In genomic region chr16:25464732-25465131, GRCm38 (mm10) we compare ENCODE assay signal across 21 mouse cellular contexts.
DNase-seq lines count a peak whose midpoint lies in the region; ATAC-seq lines count a peak whose summit lies in the region.
"Had no signal": no experiment of that assay in that cellular context is flagged by ENCODE, and none has a peak within 500 bp of the region (broad histone marks: within the 10 kb centered on the region; RNA-seq: fewer than 3 reads in every experiment).

No protein-coding gene starts in this region.

- H3K36me3 ChIP-seq in hindbrain, embryonic 16.5 days (ENCODE audit: control insufficient read depth, insufficient read depth, low read length), result no peaks in the 10 kb centered on the region
- H3K36me3 ChIP-seq in hindbrain, embryonic 10.5 days, result no peaks in the 10 kb centered on the region
- no peaks in the 10 kb centered on the region for H3K36me3 ChIP-seq in neural tube, embryonic 12.5 days
- H3K36me3 ChIP-seq in neural tube, embryonic 14.5 days (ENCODE audit: control insufficient read depth, insufficient read depth, low read length), result no peaks in the 10 kb centered on the region
- H3K36me3 ChIP-seq: heart, embryonic 10.5 days; heart, embryonic 15.5 days; midbrain, embryonic 15.5 days had no signal

- peak; percentile 61; the same call in 1 of the 2 replicates for ATAC-seq in hindbrain, embryonic 16.5 days
- 0 out of 2 replicates have a peak, but pooled peaks have one; percentile 21 for ATAC-seq in neural tube, embryonic 12.5 days (ENCODE audit: low FRiP score, low read depth)
- ATAC-seq in neural tube, embryonic 14.5 days (ENCODE audit: low read depth), result peak; percentile 63; the same call in 1 of the 2 replicates
- ATAC-seq: CD4-positive, CD25-positive, alpha-beta regulatory T cell, adult 4 months; forebrain, embryonic 16.5 days; intestine, postnatal 0 days; midbrain, embryonic 15.5 days had no signal

- WGBS in hindbrain, embryonic 16.5 days, result 66% methylated on average over 4 of the region's 4 CpGs
- WGBS in hindbrain, embryonic 10.5 days, result 85% methylated on average over 4 of the region's 4 CpGs
- 79% methylated on average over 4 of the region's 4 CpGs for WGBS in neural tube, embryonic 12.5 days
- WGBS in neural tube, embryonic 14.5 days, result 57% methylated on average over 4 of the region's 4 CpGs

- H3K9me3 ChIP-seq in hindbrain, embryonic 16.5 days (ENCODE audit: control insufficient read depth, low read length), result no peaks in the 10 kb centered on the region
- no peaks in the 10 kb centered on the region for H3K9me3 ChIP-seq in hindbrain, embryonic 10.5 days
- no peaks in the 10 kb centered on the region for H3K9me3 ChIP-seq in neural tube, embryonic 12.5 days
- H3K9me3 ChIP-seq in neural tube, embryonic 14.5 days (ENCODE audit: control insufficient read depth, low read length), result no peaks in the 10 kb centered on the region
- H3K9me3 ChIP-seq: heart, embryonic 10.5 days; heart, embryonic 15.5 days; midbrain, embryonic 15.5 days had no signal

- H3K4me2 ChIP-seq in hindbrain, embryonic 16.5 days (ENCODE audit: low read length), result no peak overlapping the region
- H3K4me2 ChIP-seq in neural tube, embryonic 12.5 days (replicated peaks), result no peak overlapping the region
- H3K4me2 ChIP-seq in neural tube, embryonic 14.5 days (ENCODE audit: low read depth, low read length), result no peak overlapping the region
- H3K4me2 ChIP-seq: lung, embryonic 14.5 days; midbrain, embryonic 15.5 days had no signal

- no peak overlapping the region for H3K27ac ChIP-seq in hindbrain, embryonic 16.5 days (ENCODE audit: low read depth, low read length)
- H3K27ac ChIP-seq in hindbrain, embryonic 10.5 days, result no peak overlapping the region
- no peak overlapping the region for H3K27ac ChIP-seq in neural tube, embryonic 12.5 days
- no peak overlapping the region for H3K27ac ChIP-seq in neural tube, embryonic 14.5 days (ENCODE audit: low read depth, low read length)
- H3K27ac ChIP-seq: heart, embryonic 15.5 days; liver, embryonic 14.5 days; midbrain, embryonic 15.5 days had no signal

- no peak overlapping the region for H3K9ac ChIP-seq in hindbrain, embryonic 16.5 days (ENCODE audit: low read depth, low read length)
- no peak overlapping the region for H3K9ac ChIP-seq in neural tube, embryonic 12.5 days
- H3K9ac ChIP-seq in neural tube, embryonic 14.5 days (replicated peaks; ENCODE audit: low read depth, low read length), result no peak overlapping the region
- H3K9ac ChIP-seq: heart, embryonic 15.5 days; liver, embryonic 14.5 days; lung, embryonic 14.5 days; midbrain, embryonic 15.5 days had no signal

- no peak overlapping the region for H3K4me3 ChIP-seq in hindbrain, embryonic 16.5 days (ENCODE audit: low read length)
- H3K4me3 ChIP-seq in hindbrain, embryonic 10.5 days, result no peak overlapping the region
- no peak overlapping the region for H3K4me3 ChIP-seq in neural tube, embryonic 12.5 days
- no peak overlapping the region for H3K4me3 ChIP-seq in neural tube, embryonic 14.5 days (ENCODE audit: low read depth, low read length)
- H3K4me3 ChIP-seq: erythroblast, embryonic 14.5 days; heart, embryonic 10.5 days; heart, embryonic 15.5 days; midbrain, embryonic 15.5 days had no signal

- no peak for DNase-seq in hindbrain, embryonic 10.5 days (ENCODE audit: low spot score)
- no peak for DNase-seq in neural tube, embryonic 10.5 days (ENCODE audit: extremely low spot score, low spot score)
- DNase-seq in heart, postnatal 25 days (ENCODE audit: low spot score), result no peak
- no peak for DNase-seq in T-cell, adult 2 months (ENCODE audit: low spot score)
- DNase-seq: adrenal gland, postnatal 25 days; gastrocnemius, postnatal 25 days; kidney, adult 9 months; liver; thymus, postnatal 4 days had no signal

- intact Hi-C loops in heart, postnatal 25 days (cut with DNase I), result no loop called here

- no peaks in the 10 kb centered on the region for H3K4me1 ChIP-seq in hindbrain, embryonic 16.5 days (ENCODE audit: control insufficient read depth, insufficient read depth, low read depth, low read length)
- H3K4me1 ChIP-seq in hindbrain, embryonic 10.5 days (replicated peaks), result 0 out of 2 replicates have a peak, but pooled peaks cover 5% of the 10 kb centered on the region
- peaks cover 6% of the 10 kb centered on the region; the same call in 1 of the 2 replicates for H3K4me1 ChIP-seq in neural tube, embryonic 12.5 days
- H3K4me1 ChIP-seq in neural tube, embryonic 14.5 days (ENCODE audit: control insufficient read depth, insufficient read depth, low read length), result peaks cover 6% of the 10 kb centered on the region

- no peaks in the 10 kb centered on the region for H3K27me3 ChIP-seq in hindbrain, embryonic 16.5 days (replicated peaks; ENCODE audit: control insufficient read depth, insufficient read depth, low read length)
- no peaks in the 10 kb centered on the region for H3K27me3 ChIP-seq in hindbrain, embryonic 10.5 days (ENCODE audit: insufficient read depth, poor library complexity, severe bottlenecking)
- no peaks in the 10 kb centered on the region for H3K27me3 ChIP-seq in neural tube, embryonic 12.5 days (replicated peaks)
- H3K27me3 ChIP-seq in neural tube, embryonic 14.5 days (ENCODE audit: control insufficient read depth, insufficient read depth, low read length), result no peaks in the 10 kb centered on the region
- H3K27me3 ChIP-seq: heart, embryonic 15.5 days; midbrain, embryonic 15.5 days had no signal
